Mouse (Mus musculus) megakaryocyte progenitor cell, adult 5-6 weeks (primary cell): ENCODE results near the gene Prdx5. TPM values are rescaled to one million over a fixed set of nuclear protein-coding genes. Genes with fewer than 3 reads are reported as not detected.

Experiments
- ATAC-seq: replicated peaks from 2 replicates; pipeline ENCODE4 v1.8.0; 2016; ENCODE audit warnings: mild to moderate bottlenecking, moderate TSS enrichment, inconsistent platforms; ENCODE audit not compliant: poor library complexity
- total RNA-seq, 2 experiments: library from RNA; stranded (forward) in 1 of 2; stranded (reverse) in 1 of 2; fragments of 157-497, 149-512 nt in 1 of 2; fragments of 200-1000 nt in 1 of 2; gene quantifications; 2 replicates each; pipeline versions ENCODE4 v1.2.3 to v1.2.4; 2015 to 2017

Prdx5 gene
- total RNA-seq, 2 experiments from 2014 or later, result 310 to 620 TPM

- ATAC-seq, result no peak
These were observed 27.9 kb upstream of the Prdx5 start for GRCm38 (mm10) chr19:6937541-6938465.

GRCm38 (mm10) chr19:6936299-6936698, 26.4 kb upstream of the Prdx5 start:
- peak; percentile 53; the same call in 1 of the 2 replicates for ATAC-seq

DNA sequence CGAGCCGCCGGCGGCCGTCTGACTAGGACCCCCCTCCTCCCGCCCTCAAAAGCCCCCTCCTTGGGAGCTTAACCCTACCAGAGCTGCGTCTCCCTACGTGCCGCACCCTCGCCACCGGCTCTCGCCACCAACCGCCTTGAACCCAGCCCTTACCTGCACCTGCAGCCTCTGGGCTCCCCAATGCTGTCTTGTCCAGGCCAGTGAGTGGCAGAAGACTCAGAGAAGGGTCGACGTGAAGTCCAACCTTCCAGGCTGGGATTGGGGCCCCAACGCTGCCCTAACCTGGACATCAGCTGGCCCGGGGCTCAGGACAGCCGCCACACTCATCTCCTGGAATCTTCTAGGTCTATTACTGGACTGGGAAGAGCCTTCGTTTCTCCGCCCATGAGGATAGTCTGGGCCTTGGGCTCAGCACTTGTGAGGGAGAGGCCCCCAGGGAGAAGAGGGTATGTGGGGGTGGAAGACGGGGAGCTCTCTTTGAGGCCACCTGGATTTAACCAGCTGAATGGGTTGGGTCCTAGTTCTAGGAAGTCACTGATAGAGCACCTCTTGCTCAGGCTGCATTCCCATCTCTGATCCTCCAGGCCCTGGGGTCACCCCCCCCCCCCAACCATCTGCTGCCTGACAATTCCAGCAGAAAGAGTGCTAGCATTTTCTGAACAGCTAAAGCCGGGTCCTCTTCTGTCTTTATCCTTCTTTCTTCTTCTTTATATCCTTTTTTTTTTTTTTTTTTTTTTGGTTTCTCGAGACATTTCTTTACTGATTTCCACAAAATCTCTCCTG, 24.5 kb upstream of the Prdx5 start, which contains the start of gene Kcnk4:
Gene Kcnk4, minus strand, starts transcription at position 321 of the 783 bp plus-strand sequence.
- ATAC-seq, result no peak

- peak; percentile 76 for ATAC-seq
These were observed 23.7 kb upstream of the Prdx5 start for GRCm38 (mm10) chr19:6933436-6934194.

GRCm38 (mm10) chr19:6933102-6933435, 23.2 kb upstream of the Prdx5 start:
- no peak for ATAC-seq

DNA sequence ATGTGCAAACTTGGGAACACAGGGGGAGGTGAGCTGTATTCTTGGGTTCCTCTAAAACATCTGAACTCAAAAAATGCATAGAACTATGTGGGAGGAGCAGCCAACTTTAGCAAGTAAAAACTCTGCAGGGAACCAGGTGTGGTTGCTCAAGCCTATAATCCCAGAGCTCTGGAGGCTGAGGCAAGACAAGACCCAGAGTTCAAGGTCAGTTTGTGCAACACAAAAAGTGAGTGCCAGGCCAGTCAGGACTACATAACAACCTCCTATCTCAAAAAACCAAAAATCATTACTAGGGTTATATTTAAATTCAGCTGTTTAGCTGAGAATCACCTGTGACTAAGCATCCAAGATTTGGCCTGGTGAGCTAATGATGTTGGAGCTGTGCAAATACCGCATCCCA, 22.1 kb upstream of the Prdx5 start:
- ATAC-seq, result no peak

GRCm38 (mm10) chr19:6931002-6931401, 21.1 kb upstream of the Prdx5 start:
- no peak for ATAC-seq

- ATAC-seq, result no peak
These were observed 18.2 kb upstream of the Prdx5 start for GRCm38 (mm10) chr19:6928080-6928479.

DNA sequence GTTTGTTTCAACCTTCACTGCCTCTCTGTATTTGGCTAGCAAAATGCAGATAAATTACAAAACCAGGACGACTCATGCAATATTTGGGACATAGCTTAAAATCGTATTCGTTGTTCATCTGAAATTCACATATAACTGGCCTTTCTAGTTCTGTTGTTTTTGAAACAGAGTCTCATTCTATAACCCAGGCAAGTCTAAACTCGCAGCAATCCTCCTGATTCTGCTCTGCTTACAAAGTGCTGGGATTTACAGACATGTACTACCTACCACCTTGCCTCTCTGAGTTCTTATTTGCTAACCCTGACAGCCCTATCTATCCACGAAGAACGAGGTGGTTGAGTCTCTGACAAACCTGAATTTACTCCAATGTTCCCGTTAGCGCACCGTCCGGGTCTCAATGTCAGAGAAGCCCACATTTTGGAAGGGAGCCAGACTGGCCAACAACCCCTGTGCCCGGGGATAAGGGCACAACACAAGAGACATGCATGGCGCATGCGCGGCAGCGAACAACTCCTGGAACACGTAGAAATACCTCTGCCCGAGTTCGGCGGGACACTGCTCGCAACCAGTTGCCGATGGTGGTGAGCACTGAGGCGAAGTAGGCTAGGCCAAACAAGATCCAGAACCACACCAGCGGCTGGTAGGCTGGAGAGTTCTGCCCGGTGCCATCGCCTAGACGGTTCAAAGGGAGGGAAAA, 16.8 kb upstream of the Prdx5 start:
- no peak for ATAC-seq

- ATAC-seq, result no peak
These were observed 15.9 kb upstream of the Prdx5 start for GRCm38 (mm10) chr19:6925611-6926329.

DNA sequence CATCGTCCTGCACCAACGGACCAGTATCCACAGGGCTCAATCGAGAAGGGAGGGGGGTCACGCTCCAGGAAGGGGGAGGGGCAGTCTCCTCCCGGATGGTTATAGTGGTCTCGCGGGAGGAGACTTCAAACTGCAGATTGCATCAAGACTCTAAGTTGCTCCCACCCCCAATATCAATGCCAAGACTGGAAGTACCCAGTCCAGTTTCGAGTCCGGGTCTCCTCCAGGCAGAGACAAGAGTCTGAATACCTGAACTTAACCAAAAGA, 15.3 kb upstream of the Prdx5 start, which contains the start of gene Catsperz:
Gene Catsperz, minus strand, starts transcription at position 74 of the 267 bp plus-strand sequence.
- no peak for ATAC-seq

DNA sequence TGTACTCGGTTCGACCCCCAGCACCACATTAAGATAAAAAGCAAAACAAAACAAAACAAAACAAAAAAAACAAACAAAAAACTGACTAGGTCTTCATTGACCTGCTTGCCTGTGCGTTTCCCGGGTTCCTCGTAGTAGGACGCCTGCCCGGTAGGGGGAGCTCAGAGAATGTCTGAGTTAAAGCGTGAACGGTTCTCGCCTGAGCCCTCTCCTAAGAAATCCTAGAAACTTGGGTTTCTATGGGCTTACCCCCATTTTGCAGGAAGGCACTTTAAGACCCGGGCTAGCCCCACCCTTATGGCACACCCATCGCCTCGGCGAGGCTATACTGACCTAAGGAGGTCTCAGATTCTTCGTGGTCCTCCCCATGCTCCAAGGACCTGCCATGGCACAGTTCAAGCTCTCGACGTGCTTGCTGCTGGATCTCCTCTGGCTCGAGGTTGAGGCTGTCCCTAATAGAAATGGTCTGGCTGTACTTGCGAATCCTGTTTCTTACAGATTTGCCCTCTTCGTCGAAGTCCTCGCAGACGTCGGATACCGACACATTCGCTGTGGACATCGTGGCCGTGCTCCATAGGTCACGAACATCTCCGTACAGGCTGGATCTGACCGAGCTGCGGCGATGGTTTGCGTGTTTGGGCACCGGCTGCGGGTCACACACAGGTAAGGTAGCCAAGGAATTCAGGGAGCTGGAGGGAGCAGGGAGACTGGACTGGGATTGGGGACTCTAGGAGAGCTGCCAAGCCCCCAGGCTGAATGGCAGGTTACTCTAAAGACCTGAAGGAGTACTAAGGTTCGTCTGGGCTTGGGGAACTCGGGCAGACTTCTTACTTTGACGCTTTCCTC, 14.8 kb upstream of the Prdx5 start:
- peak; percentile 18; the same call in 1 of the 2 replicates for ATAC-seq

DNA sequence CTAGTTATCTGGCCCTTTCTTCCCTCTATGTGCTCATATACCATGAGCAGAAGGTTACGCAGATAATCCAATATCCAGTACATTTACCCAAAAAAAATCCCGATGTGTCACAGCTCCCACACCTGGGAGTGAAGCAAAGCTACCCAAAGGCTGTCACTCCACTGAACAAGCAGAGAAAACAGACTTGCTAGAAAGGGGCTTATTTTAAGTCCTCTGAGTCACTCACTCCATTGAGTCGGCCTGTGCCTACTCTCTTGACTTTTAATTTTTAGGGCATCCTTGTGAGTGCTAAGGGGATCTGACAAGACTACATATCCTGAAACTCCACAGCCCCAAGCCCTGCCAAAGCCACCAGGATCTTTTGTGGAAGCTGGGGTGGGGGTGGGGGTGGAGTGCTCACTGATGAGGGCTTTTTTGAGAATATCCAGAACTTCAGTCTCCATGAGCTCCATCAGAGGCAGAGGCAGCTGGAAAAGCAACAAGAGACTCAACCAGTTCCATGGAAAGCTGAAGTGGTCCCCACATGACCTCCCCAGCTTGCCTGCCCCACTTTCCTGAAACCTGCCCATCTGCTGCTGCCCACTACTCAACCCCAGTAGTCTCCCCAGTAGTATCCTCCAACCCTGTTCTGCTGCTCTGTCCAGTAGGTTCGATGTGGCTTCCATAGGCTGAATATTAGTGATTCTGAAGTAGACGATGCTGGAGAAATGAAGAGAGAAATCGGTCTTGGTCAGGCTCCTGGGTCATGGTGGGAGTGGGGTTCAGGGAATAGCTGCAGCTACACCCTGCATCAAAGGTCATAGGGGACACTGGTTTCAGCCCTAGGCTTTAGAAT, 13.2 kb upstream of the Prdx5 start:
- ATAC-seq, result no peak

DNA sequence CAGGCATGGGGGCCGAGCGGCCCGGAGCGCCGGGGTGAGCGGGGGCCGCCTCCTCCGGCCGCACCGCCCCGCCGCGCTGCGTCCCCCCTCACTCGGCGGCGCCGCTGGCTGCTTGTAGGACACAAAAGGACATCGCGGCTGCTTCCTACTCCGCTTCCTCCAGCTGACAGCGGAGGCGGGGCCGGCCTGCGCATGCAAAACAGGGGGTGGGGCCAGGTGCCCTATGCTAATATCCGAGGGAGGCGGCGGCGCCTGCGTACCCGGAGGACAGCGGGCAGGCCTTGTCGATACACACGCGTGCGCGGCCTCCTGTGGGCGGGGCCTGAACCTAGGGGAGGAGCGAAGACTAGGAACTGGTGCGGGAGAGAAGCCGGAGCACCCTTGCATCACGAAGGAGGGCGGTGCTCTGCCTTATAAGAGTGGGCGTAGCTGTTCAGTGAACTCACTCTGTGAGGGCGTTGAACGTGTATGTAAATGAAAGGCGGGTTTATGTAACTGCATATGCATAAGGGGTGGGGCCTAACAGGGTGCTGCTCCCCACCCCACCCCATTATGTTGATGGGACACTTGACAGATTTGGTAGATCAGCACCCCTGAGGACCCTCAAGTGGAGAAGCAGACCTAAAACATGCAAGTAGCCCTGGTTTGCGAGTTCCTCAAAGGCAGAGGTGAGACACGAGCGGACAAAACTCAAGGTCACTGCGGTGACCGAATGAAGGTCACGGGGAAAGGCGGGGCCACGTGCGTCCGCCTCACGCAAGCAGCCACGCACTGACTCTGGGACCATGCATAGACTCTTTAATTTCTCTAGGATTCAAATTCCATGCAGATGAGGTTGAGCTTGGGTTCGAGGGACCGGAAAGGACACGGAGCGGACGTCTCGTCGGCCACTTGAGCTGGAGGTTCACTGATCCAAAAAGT, 12.0 kb upstream of the Prdx5 start, which contains the start of gene Esrra:
Gene Esrra, minus strand, starts transcription at position 167 of the 921 bp plus-strand sequence.
- ATAC-seq, result peak; percentile 86

- ATAC-seq, result no peak
These were observed 11.1 kb upstream of the Prdx5 start for GRCm38 (mm10) chr19:6920741-6921636.
